Mouse (Mus musculus): ENCODE measurements at regions not wholly inside any gene's neighbourhood (a gene's known extent, or its start where the extent isn't known, plus 50 kb on each side); places are given as distances from the start of the nearest gene placed in this dataset.
A peak's percentile ranks its signal among the peaks of the same experiment; 100 is the strongest.

- no peak for DNase-seq
Measured at GRCm38 (mm10) chr19:6684921-6685320, 142.1 kb upstream of the Slc22a12 start.

GRCm38 (mm10) chr19:6679392-6680307 lies 136.8 kb upstream of the Slc22a12 start:
- DNase-seq: no peak

- no peak for DNase-seq
Measured at GRCm38 (mm10) chr19:6677511-6677910, 134.7 kb upstream of the Slc22a12 start.

GRCm38 (mm10) chr19:6675586-6675985 lies 132.8 kb upstream of the Slc22a12 start:
- no peak for DNase-seq

GRCm38 (mm10) chr19:6671696-6672095 lies 128.9 kb upstream of the Slc22a12 start:
- DNase-seq: no peak

GRCm38 (mm10) chr19:6669881-6670280 lies 127.0 kb upstream of the Slc22a12 start:
- no peak for DNase-seq

- DNase-seq: no peak
Measured at GRCm38 (mm10) chr19:6668545-6668944, 125.7 kb upstream of the Slc22a12 start.

- no peak for DNase-seq
Measured at GRCm38 (mm10) chr19:6666187-6666722, 123.4 kb upstream of the Slc22a12 start.

GRCm38 (mm10) chr19:6665264-6666054 lies 122.6 kb upstream of the Slc22a12 start:
- DNase-seq: no peak

GRCm38 (mm10) chr19:6664311-6664952 lies 121.6 kb upstream of the Slc22a12 start:
- no peak for DNase-seq

GRCm38 (mm10) chr19:6663391-6663790 lies 120.6 kb upstream of the Slc22a12 start:
- DNase-seq: peak; percentile 83

GRCm38 (mm10) chr19:6662346-6662939 lies 119.6 kb upstream of the Slc22a12 start:
- no peak for DNase-seq

GRCm38 (mm10) chr19:6661508-6661871 lies 118.7 kb upstream of the Slc22a12 start:
- no peak for DNase-seq

GRCm38 (mm10) chr19:6660723-6661507 lies 118.1 kb upstream of the Slc22a12 start:
- no peak for DNase-seq

GRCm38 (mm10) chr19:6660157-6660556 lies 117.3 kb upstream of the Slc22a12 start:
- DNase-seq: peak; percentile 74

GRCm38 (mm10) chr19:6654550-6654949 lies 111.7 kb upstream of the Slc22a12 start:
- no peak for DNase-seq

- DNase-seq: peak; percentile 32
Measured at GRCm38 (mm10) chr19:6652775-6653174, 109.9 kb upstream of the Slc22a12 start.

- no peak for DNase-seq
Measured at GRCm38 (mm10) chr19:6651192-6651591, 108.4 kb upstream of the Slc22a12 start.

- DNase-seq: no peak
Measured at GRCm38 (mm10) chr19:6649885-6650284, 107.1 kb upstream of the Slc22a12 start.

- DNase-seq: no peak
Measured at GRCm38 (mm10) chr19:6647686-6648085, 104.9 kb upstream of the Slc22a12 start.

GRCm38 (mm10) chr19:6647216-6647615 lies 104.4 kb upstream of the Slc22a12 start:
- no peak for DNase-seq

- DNase-seq: no peak
Measured at GRCm38 (mm10) chr19:6645912-6646311, 103.1 kb upstream of the Slc22a12 start.
